Mouse (Mus musculus) macrophage (primary cell): ENCODE measurements at regions not wholly inside any gene's neighbourhood (a gene's known extent, or its start where the extent isn't known, plus 50 kb on each side); places are given as distances from the start of the nearest gene placed in this dataset.

ENCODE experiments used
- H3K27ac ChIP-seq: fragments of 350-480 bp; formaldehyde crosslinking; 2 replicates; pipeline ENCODE4 v1.9.0; 2021
- H3K36me3 ChIP-seq: fragments of 350-480 bp; formaldehyde crosslinking; 2 replicates; pipeline ENCODE4 v1.9.0; 2021; ENCODE audit errors: inconsistent target
- H3K4me3 ChIP-seq: fragments of 350-480 bp; formaldehyde crosslinking; 2 replicates; pipeline ENCODE4 v1.9.0; 2021; ENCODE audit errors: inconsistent target
- H3K79me2 ChIP-seq: fragments of 350-480 bp; formaldehyde crosslinking; 2 replicates; pipeline ENCODE4 v1.9.0; 2021; ENCODE audit errors: inconsistent target
- WGBS: methylation state at CpG from one replicate; pipeline ENCODE4 v1.1.7; 2026; ENCODE audit warnings: inconsistent platforms; ENCODE audit not compliant: missing documents; 5-methylcytosine and 5-hydroxymethylcytosine counted together

DNA sequence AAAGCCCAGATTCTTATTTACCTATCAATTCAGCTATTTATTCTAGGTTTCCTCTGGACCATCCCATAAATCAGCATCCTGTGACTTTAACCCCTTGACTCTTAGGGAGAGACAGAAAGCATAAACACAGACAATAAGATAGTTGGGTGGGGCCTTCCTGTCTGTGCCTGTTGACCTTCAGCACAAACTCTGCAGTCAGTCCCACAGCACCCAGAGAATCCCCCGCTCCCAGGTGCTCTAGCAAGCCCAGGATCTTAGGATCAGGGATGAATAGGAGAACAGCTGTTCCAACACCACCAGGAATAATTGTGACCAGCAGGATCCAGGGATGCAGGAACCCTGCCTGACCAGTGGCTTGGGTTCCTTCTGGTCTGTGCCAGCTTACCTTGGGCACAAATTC lies 107.8 kb downstream of the Basp1 start:
- no peak overlapping the region for H3K4me3 ChIP-seq
- 94% methylated on average over 1 of the region's 1 CpGs for WGBS
- no peaks in the 10 kb centered on the region for H3K36me3 ChIP-seq
- no peaks in the 10 kb centered on the region for H3K79me2 ChIP-seq
- H3K27ac ChIP-seq, result no peak overlapping the region

DNA sequence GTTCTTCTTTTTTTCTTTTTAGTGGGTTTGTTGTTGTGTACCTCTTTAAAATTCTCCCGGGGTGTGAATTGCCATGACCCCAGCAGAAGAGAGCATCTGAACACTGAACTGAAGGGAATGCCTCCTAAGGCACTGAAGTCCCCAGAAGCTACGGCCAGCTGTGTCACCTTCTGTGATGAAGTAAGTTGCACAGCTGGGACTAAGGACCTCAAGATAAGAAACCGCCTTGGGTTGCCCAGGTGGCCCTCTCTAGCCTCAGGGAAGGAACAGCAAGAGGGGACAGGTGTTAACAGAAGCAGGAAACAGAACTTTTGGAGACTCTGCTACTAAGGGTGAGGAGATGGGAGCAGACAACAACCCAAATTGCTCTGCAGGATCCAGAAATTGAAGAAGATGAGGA lies 110.2 kb downstream of the Basp1 start:
- H3K36me3 ChIP-seq, result no peaks in the 10 kb centered on the region
- no peaks in the 10 kb centered on the region for H3K79me2 ChIP-seq
- no peak overlapping the region for H3K4me3 ChIP-seq
- 67% methylated on average over 3 of the region's 3 CpGs for WGBS
- peak overlapping the region; percentile 97 for H3K27ac ChIP-seq

GRCm38 (mm10) chr15:25302671-25303294 lies 110.8 kb downstream of the Basp1 start:
- H3K79me2 ChIP-seq, result no peaks in the 10 kb centered on the region
- H3K36me3 ChIP-seq, result no peaks in the 10 kb centered on the region
- peak overlapping the region; percentile 97 for H3K27ac ChIP-seq
- no peak overlapping the region for H3K4me3 ChIP-seq
- WGBS, result 7% methylated on average over 8 of the region's 8 CpGs

DNA sequence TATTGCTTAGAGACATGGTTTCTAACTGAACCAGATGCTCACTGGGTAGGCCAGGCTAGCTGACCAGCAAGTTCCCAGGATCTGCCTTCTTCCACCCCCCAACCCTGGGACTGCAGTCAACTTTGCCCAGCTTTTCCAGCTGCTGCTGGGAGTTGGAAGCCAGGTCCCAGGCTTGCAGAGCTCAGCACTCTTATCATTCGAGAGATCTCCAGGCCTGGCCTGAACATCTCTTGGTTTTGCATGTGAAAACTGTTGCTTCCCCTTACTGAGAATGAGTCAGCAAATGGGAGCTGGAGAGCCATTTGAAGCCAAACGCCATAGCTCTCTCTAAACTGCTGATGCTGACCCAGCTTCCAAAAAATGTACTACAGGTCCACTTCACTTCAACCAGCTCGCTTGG lies 111.8 kb downstream of the Basp1 start:
- WGBS, result 13% methylated on average over 3 of the region's 3 CpGs
- H3K36me3 ChIP-seq, result no peaks in the 10 kb centered on the region
- no peak overlapping the region for H3K4me3 ChIP-seq
- peak overlapping the region; percentile 97 for H3K27ac ChIP-seq
- H3K79me2 ChIP-seq, result no peaks in the 10 kb centered on the region

DNA sequence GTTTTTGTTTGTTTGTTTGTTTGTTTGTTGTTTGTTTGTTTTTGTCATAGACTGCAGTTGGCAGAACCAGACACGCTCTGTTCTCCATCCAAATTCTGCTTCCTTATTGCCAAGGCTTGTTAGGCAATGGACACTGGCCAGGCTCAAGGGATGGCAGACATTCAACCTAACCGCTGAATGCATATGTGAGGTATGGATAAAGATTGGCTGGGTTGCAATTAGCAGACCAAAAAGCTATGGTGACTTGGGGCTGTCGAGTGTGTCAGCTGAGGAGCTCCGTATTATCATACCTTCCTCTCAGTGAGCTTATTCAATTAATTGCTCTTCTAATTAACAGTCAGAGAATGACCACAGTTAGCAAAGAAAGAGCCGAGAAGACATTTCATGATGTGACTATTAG lies 116.3 kb downstream of the Basp1 start:
- Histone ChIP-seq H3K36me3 (no peaks in the 10 kb centered on the region), H3K27ac (no peak overlapping the region), H3K79me2 (no peaks in the 10 kb centered on the region), H3K4me3 (no peak overlapping the region)
- whole genome bisulfite sequencing, result 99% methylated on average over 5 of the region's 5 CpGs

DNA sequence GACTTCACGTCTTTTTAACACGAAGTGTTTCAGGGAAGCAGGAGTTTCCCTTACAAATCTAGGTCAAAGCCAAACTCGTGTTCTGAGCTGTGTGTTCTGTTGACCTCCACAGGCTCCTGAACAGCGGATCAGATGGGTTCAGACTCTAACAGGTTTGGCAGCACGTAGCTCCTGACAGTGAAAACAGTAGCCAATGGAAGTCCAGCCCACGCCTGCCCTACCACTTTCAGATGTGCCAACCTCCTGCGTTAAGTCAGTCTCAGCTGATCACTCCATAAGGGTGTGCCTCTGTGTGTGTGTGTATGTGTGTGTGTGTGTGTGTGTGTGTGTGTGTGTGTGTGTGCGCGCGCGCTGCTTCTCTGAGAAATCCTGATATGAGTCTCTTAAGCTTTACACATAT lies 116.8 kb downstream of the Basp1 start:
- 95% methylated on average over 11 of the region's 11 CpGs for WGBS
- Histone ChIP-seq H3K79me2 (no peaks in the 10 kb centered on the region), H3K4me3 (no peak overlapping the region), H3K27ac (no peak overlapping the region), H3K36me3 (no peaks in the 10 kb centered on the region)

DNA sequence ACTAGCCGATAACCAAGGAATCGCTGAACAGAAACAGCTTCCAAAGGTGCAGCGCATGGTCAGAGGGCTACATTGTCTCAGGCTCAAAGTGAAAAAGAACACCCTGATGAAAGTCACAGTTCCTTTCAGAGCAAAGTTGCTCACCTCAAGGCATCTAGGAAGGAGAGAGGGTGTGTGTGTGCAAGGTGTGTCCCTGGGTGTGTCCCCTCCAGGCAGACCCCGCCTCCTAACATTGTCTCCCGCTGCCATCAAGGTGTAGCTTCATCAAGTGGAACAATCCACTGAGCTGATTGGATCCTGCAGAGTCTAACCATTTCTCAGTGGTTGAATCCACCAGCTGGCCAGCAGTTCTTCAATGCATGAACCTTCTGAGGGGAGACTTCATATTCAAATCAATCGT lies 117.8 kb downstream of the Basp1 start:
- H3K36me3 ChIP-seq, result no peaks in the 10 kb centered on the region
- H3K4me3 ChIP-seq, result no peak overlapping the region
- H3K79me2 ChIP-seq, result no peaks in the 10 kb centered on the region
- 94% methylated on average over 6 of the region's 6 CpGs for WGBS
- no peak overlapping the region for H3K27ac ChIP-seq

DNA sequence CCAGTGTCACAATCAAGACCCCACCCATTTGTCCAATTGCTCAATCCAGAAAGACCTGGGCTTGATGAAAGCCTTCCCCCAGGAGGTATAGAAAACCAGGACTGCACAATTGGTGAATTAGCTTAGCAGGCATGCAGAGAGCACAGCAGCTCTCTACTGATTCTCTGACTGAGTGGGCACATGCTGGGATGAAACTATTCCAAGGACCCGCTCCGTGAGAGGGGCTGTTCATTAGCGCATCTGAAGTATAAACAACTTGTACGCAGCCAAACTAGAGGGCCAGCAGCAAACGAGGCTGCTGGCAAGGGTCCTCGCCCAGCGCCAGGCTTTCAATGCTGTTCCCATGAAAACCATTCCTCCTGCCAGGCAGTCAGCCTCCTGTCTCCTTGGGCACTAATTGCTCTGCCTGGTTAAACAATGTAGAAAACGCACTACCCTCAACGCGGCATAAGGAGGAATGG lies 122.3 kb downstream of the Basp1 start:
- Histone ChIP-seq H3K79me2 (no peaks in the 10 kb centered on the region), H3K4me3 (no peak overlapping the region)
- 94% methylated on average over 10 of the region's 10 CpGs for WGBS

DNA sequence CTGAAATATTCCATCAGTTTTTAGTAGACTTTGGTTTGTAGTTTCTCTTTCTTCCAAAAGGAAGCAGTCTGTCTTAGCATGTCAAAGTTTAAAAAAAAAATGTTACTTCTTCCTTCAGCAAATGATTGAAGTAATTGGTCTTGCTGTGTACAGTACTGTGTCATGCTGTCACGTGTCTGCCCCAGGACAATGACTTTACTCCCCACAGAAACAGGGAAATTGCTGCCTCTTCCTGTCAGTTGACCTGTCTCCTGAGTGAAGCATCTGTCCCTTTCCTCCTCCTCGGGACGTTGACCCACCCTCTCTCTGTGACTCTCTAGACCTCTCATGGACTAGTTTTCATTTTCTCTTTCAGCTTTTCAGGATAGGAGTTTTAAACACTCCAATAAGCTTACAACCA lies 125.7 kb downstream of the Basp1 start:
- Histone ChIP-seq H3K4me3 (no peak overlapping the region), H3K36me3 (no peaks in the 10 kb centered on the region), H3K79me2 (no peaks in the 10 kb centered on the region), H3K27ac (peak overlapping the region; percentile 79)
- WGBS, result 0% methylated on average over 3 of the region's 3 CpGs

More for the DNA sequence above, 122.3 kb downstream of the Basp1 start:
- no peak overlapping the region for H3K27ac ChIP-seq
- no peaks in the 10 kb centered on the region for H3K36me3 ChIP-seq

DNA sequence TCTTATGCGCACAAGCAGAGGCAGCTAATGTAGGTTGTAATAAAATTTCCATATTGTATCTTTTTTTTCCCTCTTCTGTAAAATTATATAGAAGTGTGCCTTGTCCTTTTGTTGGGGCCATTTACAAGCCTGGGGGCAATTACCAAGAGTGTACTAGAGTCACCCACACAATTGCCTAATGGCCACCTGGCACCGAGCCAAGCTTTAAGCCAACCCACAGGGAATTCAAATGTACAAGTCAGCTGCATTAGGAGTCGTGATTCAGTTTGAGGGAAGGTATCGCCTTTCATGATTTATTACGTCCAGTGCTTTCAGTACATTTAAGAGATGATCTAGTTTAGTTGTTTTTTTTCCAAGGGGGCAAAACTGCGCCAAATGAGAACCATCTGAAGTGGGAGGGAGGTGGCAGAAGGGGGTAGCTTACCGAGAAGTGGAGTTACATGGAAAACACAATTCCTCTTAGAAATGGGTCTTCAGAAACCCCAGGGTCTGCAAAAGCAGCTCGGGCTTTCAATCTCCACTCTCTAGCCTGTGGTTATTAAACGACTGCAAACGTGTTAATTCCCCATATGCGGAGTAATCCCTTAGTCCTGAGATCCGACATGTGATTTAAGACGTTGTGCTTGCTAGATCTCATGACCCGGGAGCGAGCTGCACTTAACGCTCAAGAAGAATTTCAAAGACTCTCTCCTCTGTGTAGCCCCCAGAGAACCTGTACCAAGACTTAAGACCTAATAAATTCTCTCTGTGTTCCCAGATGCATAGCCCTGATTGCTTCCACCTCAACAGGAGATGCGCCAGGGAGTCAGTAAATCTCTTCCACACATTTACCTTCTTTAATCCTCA lies 129.0 kb downstream of the Basp1 start:
- WGBS, result 93% methylated on average over 17 of the region's 17 CpGs
- Histone ChIP-seq H3K27ac (no peak overlapping the region), H3K36me3 (no peaks in the 10 kb centered on the region), H3K79me2 (no peaks in the 10 kb centered on the region), H3K4me3 (no peak overlapping the region)

DNA sequence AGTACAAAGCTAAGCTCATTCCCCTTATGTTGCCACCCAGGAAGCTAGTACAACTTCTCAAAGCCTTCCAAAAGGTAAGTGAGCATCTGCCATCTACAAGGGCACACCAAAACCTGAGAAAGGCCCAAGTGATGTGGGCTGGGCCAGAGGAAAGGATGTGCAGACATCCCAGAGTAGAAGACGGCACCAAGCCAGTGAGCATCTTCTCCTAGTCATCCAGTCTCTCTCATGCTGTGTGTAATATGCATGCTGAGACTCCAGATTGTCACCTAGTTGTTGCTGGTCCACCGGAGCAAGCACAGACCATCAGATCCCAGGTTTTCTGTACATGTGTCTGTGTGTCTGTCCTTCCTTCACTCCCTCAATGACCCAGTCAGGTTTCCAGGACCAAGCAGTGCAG lies 129.9 kb downstream of the Basp1 start:
- no peak overlapping the region for H3K4me3 ChIP-seq
- H3K27ac ChIP-seq, result no peak overlapping the region
- 95% methylated on average over 2 of the region's 2 CpGs for WGBS
- H3K36me3 ChIP-seq, result no peaks in the 10 kb centered on the region
- H3K79me2 ChIP-seq, result no peaks in the 10 kb centered on the region

DNA sequence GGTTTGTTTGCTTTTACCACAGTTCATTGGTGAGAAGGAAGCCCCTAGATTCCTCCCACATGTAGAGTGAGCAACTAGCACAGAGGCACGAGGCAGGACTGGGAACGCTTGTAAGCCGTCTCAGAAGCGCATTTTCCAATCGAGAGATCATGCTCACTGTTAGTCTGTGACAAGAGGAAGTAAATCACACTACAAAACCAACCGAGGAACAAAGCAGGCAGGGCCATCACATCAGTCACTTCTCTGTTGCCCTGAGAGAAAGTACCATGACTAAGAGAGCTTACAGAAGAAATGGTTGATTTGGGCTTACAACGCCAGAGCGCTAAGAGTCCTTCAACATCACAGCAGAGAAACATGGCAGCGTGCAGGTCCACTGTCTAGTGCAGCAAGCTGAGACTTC lies 131.2 kb downstream of the Basp1 start:
- Histone ChIP-seq H3K79me2 (no peaks in the 10 kb centered on the region), H3K27ac (peak overlapping the region; percentile 73), H3K36me3 (no peaks in the 10 kb centered on the region), H3K4me3 (no peak overlapping the region)
- 28% methylated on average over 9 of the region's 9 CpGs for WGBS

DNA sequence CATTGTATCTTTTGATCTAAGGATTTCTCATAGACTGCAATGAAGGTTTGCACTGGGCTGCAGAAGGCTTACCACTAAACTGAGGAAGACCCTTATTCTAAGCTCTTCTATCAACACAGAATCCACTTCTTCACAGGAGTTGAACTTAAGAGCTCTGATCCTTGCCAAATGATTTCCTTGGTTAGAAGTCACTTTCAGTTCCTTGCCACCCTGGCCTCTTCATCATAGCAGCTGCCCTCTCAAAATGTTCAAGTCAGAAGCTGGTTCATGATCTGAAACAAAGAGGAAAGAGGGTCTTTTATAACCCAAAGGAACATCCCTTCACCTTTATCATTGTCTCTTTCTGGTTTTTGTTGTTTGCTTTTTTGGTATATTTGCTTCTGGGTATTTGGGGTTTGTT lies 131.6 kb downstream of the Basp1 start:
- Histone ChIP-seq H3K36me3 (no peaks in the 10 kb centered on the region), H3K27ac (peak overlapping the region; percentile 73), H3K4me3 (no peak overlapping the region), H3K79me2 (no peaks in the 10 kb centered on the region)

DNA sequence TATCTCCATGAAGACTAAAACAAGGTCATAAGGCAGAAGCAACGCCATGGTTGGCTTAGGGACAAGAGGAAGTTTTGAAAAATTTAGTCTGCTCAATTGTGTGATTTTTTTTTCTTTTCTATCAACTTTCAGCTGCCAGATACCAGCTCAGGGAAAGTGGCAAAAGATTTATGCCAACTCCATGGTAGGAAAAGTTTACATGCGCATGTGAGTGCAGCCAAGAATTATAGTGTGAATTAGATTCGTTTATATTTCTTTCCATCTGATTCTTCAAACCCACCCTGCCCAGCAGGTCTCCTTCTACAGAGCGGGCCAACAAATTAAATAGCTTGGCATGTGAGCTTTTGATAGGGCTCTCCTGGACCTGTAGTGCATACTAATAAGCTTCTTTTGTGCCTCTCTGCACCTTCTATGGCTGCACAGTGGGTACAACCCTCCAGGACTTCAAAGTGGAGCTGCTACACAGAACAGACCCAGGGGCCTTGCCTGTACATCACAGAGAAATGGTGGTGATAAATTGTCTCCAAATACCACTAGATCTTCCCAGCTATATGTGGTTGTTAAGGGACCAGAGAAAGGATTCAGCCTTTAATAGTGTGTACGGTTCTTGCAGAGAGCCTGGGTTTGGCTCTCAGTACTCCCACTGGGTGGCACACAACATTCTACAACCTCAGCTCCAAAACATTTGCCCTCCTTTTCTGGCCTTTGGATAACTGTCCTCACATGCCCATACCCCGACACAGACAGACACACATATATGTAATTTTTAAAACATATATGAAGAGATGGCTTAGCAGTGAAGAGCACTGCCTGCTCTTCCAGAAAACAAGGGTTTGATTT lies 135.0 kb downstream of the Basp1 start:
- no peaks in the 10 kb centered on the region for H3K79me2 ChIP-seq

GRCm38 (mm10) chr15:25276227-25276626 lies 137.3 kb downstream of the Basp1 start:
- Histone ChIP-seq H3K4me3 (no peak overlapping the region), H3K36me3 (no peaks in the 10 kb centered on the region), H3K27ac (no peak overlapping the region), H3K79me2 (no peaks in the 10 kb centered on the region)
- 90% methylated on average over 5 of the region's 5 CpGs for WGBS

More for the DNA sequence above, 135.0 kb downstream of the Basp1 start:
- 83% methylated on average over 6 of the region's 6 CpGs for WGBS
- Histone ChIP-seq H3K27ac (no peak overlapping the region), H3K4me3 (no peak overlapping the region), H3K36me3 (no peaks in the 10 kb centered on the region)
